Mouse (Mus musculus) myocyte (in vitro differentiated cells): ENCODE data around the gene Cenpf.

ENCODE experiments used
- CEBPB ChIP-seq: IDR thresholded peaks from 2 replicates; pipeline ENCODE4 v1.6.1; 2011; ENCODE audit warnings: mild to moderate bottlenecking, moderate library complexity; ENCODE audit not compliant: poor library complexity, insufficient read depth, severe bottlenecking
- MAX ChIP-seq: IDR thresholded peaks from one replicate; pipeline ENCODE4 v1.6.1; 2011; ENCODE audit warnings: low read depth, mild to moderate bottlenecking, control low read depth
- POLR2A ChIP-seq: IDR thresholded peaks from one replicate; pipeline ENCODE4 v1.6.1; 2011; ENCODE audit warnings: low read depth, mild to moderate bottlenecking, control low read depth, moderate library complexity; ENCODE audit not compliant: insufficient read length
- POLR2AphosphoS2 ChIP-seq: IDR thresholded peaks from one replicate; pipeline ENCODE4 v1.6.1; 2011; ENCODE audit warnings: low read depth, control low read depth; ENCODE audit not compliant: insufficient read length

DNA sequence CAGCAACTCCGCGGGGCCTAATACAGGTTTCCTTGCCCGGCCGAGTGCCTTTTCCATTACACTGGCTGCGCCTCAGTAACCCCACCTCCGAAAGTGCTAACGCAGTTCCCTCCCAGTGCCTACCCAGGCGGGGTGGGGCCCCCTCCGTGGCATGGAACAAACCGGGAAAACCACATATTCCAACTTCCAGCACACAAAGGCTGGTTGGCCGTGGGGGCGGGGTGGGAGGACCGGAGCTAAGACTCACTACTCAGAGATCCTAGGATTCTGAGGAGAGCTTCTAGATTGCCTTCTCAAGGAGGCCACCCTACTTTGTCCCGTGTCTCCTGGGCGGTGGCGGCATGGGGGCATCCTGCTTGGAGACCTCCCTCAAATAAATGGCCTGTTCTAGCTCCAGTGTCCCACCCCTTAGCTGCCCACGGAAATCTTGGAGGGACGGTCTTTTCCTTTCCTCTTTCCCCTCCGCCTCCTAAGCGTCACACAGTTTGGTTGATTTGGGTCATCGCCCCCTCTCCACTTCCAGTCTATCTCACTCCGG, 39.5 kb upstream of the Cenpf start:
- TF ChIP-seq POLR2A: peak; percentile 28
- TF ChIP-seq CEBPB: no peak
- TF ChIP-seq MAX: no peak
- no peak for TF ChIP-seq POLR2AphosphoS2
